Mouse (Mus musculus): ENCODE results near the gene Fancg.
"Not testable (repeated sequence)": the region's sequence is repeated elsewhere in the genome, so short reads cannot be mapped to it uniquely, and the experiment has no call there.

The Fancg gene

GRCm38 (mm10) chr4:42999451-43000140 lies 10.7 kb downstream of the Fancg start:
- peak; percentile 60 for DNase-seq (ENCODE audit: low spot score)

- DNase-seq (ENCODE audit: low spot score): no peak
Observed at GRCm38 (mm10) chr4:42998022-42998421, 12.3 kb downstream of the Fancg start.

GRCm38 (mm10) chr4:42988296-42988695 lies 22.0 kb downstream of the Fancg start:
- no peak for DNase-seq (ENCODE audit: low spot score)

- not testable (repeated sequence) for DNase-seq (ENCODE audit: low spot score)
Observed at GRCm38 (mm10) chr4:42980467-42980866, 29.8 kb downstream of the Fancg start.

GRCm38 (mm10) chr4:42978062-42978461 lies 32.2 kb downstream of the Fancg start:
- no peak for DNase-seq (ENCODE audit: low spot score)

- DNase-seq (ENCODE audit: low spot score): no peak
Observed at GRCm38 (mm10) chr4:42973868-42974267, 36.4 kb downstream of the Fancg start.

- DNase-seq (ENCODE audit: low spot score): no peak
Observed at GRCm38 (mm10) chr4:42972952-42973351, 37.4 kb downstream of the Fancg start.

- no peak for DNase-seq (ENCODE audit: low spot score)
Observed at GRCm38 (mm10) chr4:42969304-42969703, 41.0 kb downstream of the Fancg start, which contains the start of gene 1700022I11Rik. TSS of gene 1700022I11Rik (plus strand) at chr4:42969604.

- DNase-seq (ENCODE audit: low spot score): no peak
Observed at GRCm38 (mm10) chr4:42965039-42965719, 45.1 kb downstream of the Fancg start.

GRCm38 (mm10) chr4:42963480-42963879 lies 46.8 kb downstream of the Fancg start:
- no peak for DNase-seq (ENCODE audit: low spot score)

- peak; percentile 32 for DNase-seq (ENCODE audit: low spot score)
Observed at GRCm38 (mm10) chr4:42961592-42961991, 48.7 kb downstream of the Fancg start.

- DNase-seq (ENCODE audit: low spot score): no peak
Observed at GRCm38 (mm10) chr4:42959382-42959781, 50.9 kb downstream of the Fancg start.

GRCm38 (mm10) chr4:42958942-42959341 lies 51.4 kb downstream of the Fancg start:
- no peak for DNase-seq (ENCODE audit: low spot score)

GRCm38 (mm10) chr4:42957979-42958378 lies 52.3 kb downstream of the Fancg start:
- DNase-seq (ENCODE audit: low spot score): no peak

- DNase-seq (ENCODE audit: low spot score): no peak
Observed at GRCm38 (mm10) chr4:42957306-42957705, 53.0 kb downstream of the Fancg start.

- DNase-seq (ENCODE audit: low spot score): no peak
Observed at GRCm38 (mm10) chr4:42956581-42956980, 53.7 kb downstream of the Fancg start.

- no peak for DNase-seq (ENCODE audit: low spot score)
Observed at GRCm38 (mm10) chr4:42955200-42955599, 55.1 kb downstream of the Fancg start.

GRCm38 (mm10) chr4:42954297-42954696 lies 56.0 kb downstream of the Fancg start:
- peak; percentile 69 for DNase-seq (ENCODE audit: low spot score)

- no peak for DNase-seq (ENCODE audit: low spot score)
Observed at GRCm38 (mm10) chr4:42953435-42954094, 56.7 kb downstream of the Fancg start.

GRCm38 (mm10) chr4:42952563-42952962 lies 57.7 kb downstream of the Fancg start:
- no peak for DNase-seq (ENCODE audit: low spot score)

Data from ovary, postnatal 14 days (tissue).